Mouse (Mus musculus) kidney, postnatal 4 days (tissue): ENCODE results near the gene Rpl31.

ENCODE experiments used
- DNase-seq, 2 experiments: peaks; one replicate each; pipeline ENCODE4 v3.0.0; 2021; ENCODE audit warnings: mixed read lengths in 2 of 2

The Rpl31 gene

GRCm38 (mm10) chr1:39407108-39407507 lies 39.5 kb downstream of the Rpl31 start:
- peak in 1 of 2 experiments; percentile 30 for DNase-seq

DNA sequence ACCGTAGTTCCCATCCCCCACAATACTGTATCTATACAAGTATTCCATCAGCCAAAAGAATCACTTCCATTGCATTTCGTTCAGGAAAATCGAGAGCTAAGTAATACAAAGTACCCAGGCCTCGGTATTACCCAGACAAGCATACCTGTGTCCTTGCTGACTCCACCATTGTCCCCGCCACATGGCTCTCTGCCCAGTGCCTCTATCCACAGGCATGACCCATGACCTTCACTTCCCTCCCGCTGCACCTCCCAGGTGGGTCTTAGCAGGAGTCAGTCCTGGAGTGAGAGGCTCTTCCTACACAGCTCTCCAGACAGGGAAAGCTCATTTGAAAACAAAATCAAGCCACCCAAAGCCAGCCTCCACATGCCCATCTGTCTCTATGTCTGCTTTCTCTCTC lies 40.5 kb downstream of the Rpl31 start:
- peak in 1 of 2 experiments; percentile 31 for DNase-seq

DNA sequence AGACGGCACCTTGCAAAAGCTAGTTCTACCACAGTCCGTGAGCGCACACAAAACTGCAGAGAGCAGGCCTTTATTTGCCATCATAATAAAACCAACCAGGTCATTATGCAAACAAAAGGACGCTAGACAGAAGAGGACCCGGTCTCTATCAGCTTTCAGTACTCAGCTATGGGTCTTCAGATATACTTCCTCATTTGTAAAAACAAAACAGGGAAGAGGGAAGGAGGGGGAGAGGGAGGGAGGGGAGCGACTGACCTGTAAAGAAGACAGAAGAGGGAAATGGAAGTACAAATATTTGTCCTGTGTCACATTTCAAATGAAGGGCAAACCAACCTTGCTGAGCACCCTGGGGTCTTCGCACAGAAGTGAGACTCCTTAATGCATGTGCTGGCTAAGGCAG lies 41.0 kb downstream of the Rpl31 start:
- DNase-seq: no peak

DNA sequence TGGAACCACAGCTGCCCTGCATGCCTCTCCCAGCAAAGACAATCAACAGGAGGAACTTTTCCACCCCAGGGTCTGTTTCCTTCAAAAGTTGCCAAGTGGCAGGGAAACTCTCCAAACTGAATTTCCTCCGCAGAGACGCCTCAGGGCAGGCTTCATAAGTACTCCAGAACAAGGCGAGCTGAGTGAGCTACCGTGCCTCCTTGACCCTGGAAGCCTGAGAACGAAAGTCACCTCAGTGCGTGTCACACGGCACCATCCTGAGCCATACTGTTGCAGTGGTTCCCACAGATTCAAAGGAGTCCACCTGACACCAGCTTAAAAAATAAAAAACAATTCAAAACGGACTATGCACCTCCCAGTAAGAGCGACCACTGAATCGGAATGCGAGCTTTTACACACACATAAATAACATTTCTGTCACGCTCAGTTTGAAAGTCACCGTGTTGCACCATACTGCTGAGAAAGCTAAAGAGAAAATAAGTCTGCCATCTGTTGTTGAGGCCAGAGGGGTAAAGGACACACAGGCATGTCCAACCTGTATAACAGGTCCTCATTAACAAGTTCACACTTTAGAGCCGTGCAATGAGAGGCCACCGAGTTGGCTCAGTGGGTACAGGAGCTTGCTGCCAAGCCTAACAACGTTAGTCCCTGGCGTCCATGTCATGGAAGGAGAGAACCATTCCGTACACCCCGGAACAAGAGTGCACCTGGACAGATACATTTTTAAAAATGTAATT lies 42.6 kb downstream of the Rpl31 start:
- peak; percentile 35 to 56 for DNase-seq

DNA sequence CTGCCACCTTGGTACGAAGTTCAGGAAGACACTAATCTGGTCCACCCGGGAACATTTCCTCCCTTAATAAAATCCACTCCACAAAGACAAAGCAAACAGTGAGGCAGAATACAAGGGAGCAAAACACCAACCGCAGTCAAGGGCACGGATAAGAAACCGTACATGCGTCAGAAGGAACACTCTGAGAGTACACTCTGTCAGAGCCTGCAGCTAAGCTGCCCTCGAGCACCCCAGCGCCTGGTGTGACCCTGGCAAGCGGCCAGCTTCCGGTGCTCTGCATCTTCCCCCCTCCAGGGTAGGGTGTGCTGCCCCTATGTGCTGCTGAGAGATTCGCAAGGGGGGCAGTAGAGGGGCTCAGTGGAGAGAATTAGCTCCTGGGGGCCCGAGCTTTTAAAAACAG lies 50.2 kb downstream of the Rpl31 start:
- peak; percentile 53 to 67 for DNase-seq

GRCm38 (mm10) chr1:39418852-39419251 lies 51.2 kb downstream of the Rpl31 start:
- no peak for DNase-seq

DNA sequence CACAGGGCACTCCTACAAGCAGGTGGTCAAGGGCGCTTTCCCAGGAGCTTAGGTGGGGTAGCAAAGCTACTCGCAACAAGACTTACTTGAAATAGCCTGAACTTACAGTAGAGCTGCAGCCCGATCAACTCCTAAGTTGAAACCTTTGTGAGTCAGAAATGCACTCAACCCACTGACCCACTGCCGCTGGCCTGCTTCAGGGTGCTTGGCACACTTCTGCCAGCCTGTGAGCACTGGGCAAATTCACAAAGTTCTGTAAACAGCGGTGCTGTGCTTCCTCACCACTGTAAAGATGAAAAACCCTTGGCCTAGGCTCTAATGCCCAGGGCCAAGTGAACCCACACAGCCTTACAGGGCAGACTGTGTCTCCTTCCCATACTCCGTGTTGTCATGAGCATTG lies 53.3 kb downstream of the Rpl31 start:
- DNase-seq: no peak
